8 mouse cellular contexts compared by ENCODE assay signal in genomic region chr12:40445206-40445605, GRCm38 (mm10). TPM values are rescaled to one million over a fixed set of nuclear protein-coding genes. Genes with fewer than 3 reads are reported as not detected.
A peak's percentile ranks its signal among the peaks of the same experiment; 100 is the strongest.
DNase-seq lines count a peak whose midpoint lies in the region; ATAC-seq and TF ChIP-seq lines count a peak whose summit lies in the region.

No protein-coding gene starts in this region.

- no peaks in the 10 kb centered on the region for H3K27me3 ChIP-seq in kidney, embryonic 16.5 days (ENCODE audit: insufficient read depth, low read length)
- no peaks in the 10 kb centered on the region for H3K27me3 ChIP-seq in heart, embryonic 12.5 days (replicated peaks)
- peaks cover 36% of the 10 kb centered on the region for H3K27me3 ChIP-seq in liver, embryonic 12.5 days (replicated peaks)

- WGBS in kidney, embryonic 16.5 days, result under 1% methylated on average over 16 of the region's 16 CpGs
- under 1% methylated on average over 16 of the region's 16 CpGs for WGBS in bone marrow, adult 2 months
- WGBS in heart, embryonic 12.5 days, result under 1% methylated on average over 16 of the region's 16 CpGs
- 2% methylated on average over 16 of the region's 16 CpGs for WGBS in liver, embryonic 12.5 days (ENCODE audit: insufficient replicate concordance)
- WGBS in olfactory bulb, adult 2 months, result under 1% methylated on average over 16 of the region's 16 CpGs

- ATAC-seq in kidney, embryonic 16.5 days (ENCODE audit: low FRiP score, low TSS enrichment), result peak; percentile 19; the same call in 1 of the 2 replicates
- peak; percentile 23; the same call in 1 of the 2 replicates for ATAC-seq in heart, embryonic 12.5 days (ENCODE audit: insufficient number of reproducible peaks, low FRiP score)
- peak; percentile 22 for ATAC-seq in liver, embryonic 12.5 days

- no peak for DNase-seq in kidney, adult 18-20 months
- no peak for DNase-seq in urinary bladder, postnatal 25 days (ENCODE audit: low spot score)
- DNase-seq in cerebellum, postnatal 25 days, result no peak

- H3K27ac ChIP-seq in kidney, embryonic 16.5 days (ENCODE audit: low read length), result peak overlapping the region; percentile 63
- H3K27ac ChIP-seq in bone marrow, adult 2 months (ENCODE audit: control insufficient read depth, insufficient read depth, low read depth, low read length, poor library complexity), result no peak overlapping the region
- no peak overlapping the region for H3K27ac ChIP-seq in heart, embryonic 12.5 days (ENCODE audit: poor library complexity, severe bottlenecking)
- no peak overlapping the region; the same call in 1 of the 2 replicates for H3K27ac ChIP-seq in liver, embryonic 12.5 days
- no peak overlapping the region for H3K27ac ChIP-seq in olfactory bulb, adult 2 months (ENCODE audit: insufficient read depth, low read depth, low read length)

- H3K9ac ChIP-seq in kidney, embryonic 16.5 days (replicated peaks; ENCODE audit: low read length), result peak overlapping the region; percentile 82
- peak overlapping the region; percentile 68 for H3K9ac ChIP-seq in heart, embryonic 12.5 days
- peak overlapping the region; percentile 69 for H3K9ac ChIP-seq in liver, embryonic 12.5 days

- peaks cover 36% of the 10 kb centered on the region for H3K4me1 ChIP-seq in kidney, embryonic 16.5 days (ENCODE audit: insufficient read depth, low read length)
- H3K4me1 ChIP-seq in bone marrow, adult 2 months (ENCODE audit: control insufficient read depth, insufficient read depth, low read length), result no peaks in the 10 kb centered on the region
- H3K4me1 ChIP-seq in heart, embryonic 12.5 days (replicated peaks), result peaks cover 31% of the 10 kb centered on the region
- H3K4me1 ChIP-seq in liver, embryonic 12.5 days, result peaks cover 17% of the 10 kb centered on the region
- peaks cover 6% of the 10 kb centered on the region for H3K4me1 ChIP-seq in olfactory bulb, adult 2 months (ENCODE audit: control insufficient read depth, insufficient read depth, low read length)

- TF ChIP-seq CTCF in bone marrow, adult 2 months (IDR thresholded peaks at IDR 0.05; ENCODE audit: control insufficient read depth, insufficient read depth, low read length), result no peak
- TF ChIP-seq CTCF in olfactory bulb, adult 2 months (IDR thresholded peaks at IDR 0.05; ENCODE audit: insufficient read depth, low read depth, low read length), result no peak

- H3K4me2 ChIP-seq in kidney, embryonic 16.5 days (replicated peaks; ENCODE audit: low read depth, low read length), result peak overlapping the region; percentile 83
- H3K4me2 ChIP-seq in heart, embryonic 12.5 days, result peak overlapping the region; percentile 76
- peak overlapping the region; percentile 97 for H3K4me2 ChIP-seq in liver, embryonic 12.5 days

- no peaks in the 10 kb centered on the region for H3K9me3 ChIP-seq in kidney, embryonic 16.5 days (ENCODE audit: low read length)
- H3K9me3 ChIP-seq in heart, embryonic 12.5 days (replicated peaks), result no peaks in the 10 kb centered on the region
- no peaks in the 10 kb centered on the region for H3K9me3 ChIP-seq in liver, embryonic 12.5 days (replicated peaks)

- no peak for TF ChIP-seq POLR2A in bone marrow, adult 2 months (IDR thresholded peaks at IDR 0.05; ENCODE audit: borderline replicate concordance, control insufficient read depth, low read depth, low read length)
- 0 out of 2 replicates have a peak, but pooled peaks have one; percentile 3 for TF ChIP-seq POLR2A in olfactory bulb, adult 2 months (IDR thresholded peaks at IDR 0.05; ENCODE audit: insufficient read depth, low read depth, low read length)

- H3K4me3 ChIP-seq in kidney, embryonic 16.5 days (ENCODE audit: low read length), result peak overlapping the region; percentile 93
- peak overlapping the region; percentile 88 for H3K4me3 ChIP-seq in bone marrow, adult 2 months (replicated peaks; ENCODE audit: control insufficient read depth, low read depth, low read length)
- peak overlapping the region; percentile 73 for H3K4me3 ChIP-seq in heart, embryonic 12.5 days
- H3K4me3 ChIP-seq in liver, embryonic 12.5 days, result peak overlapping the region; percentile 80
- H3K4me3 ChIP-seq in olfactory bulb, adult 2 months (ENCODE audit: insufficient read depth, low read depth, low read length), result peak overlapping the region; percentile 53

- no peaks in the 10 kb centered on the region for H3K36me3 ChIP-seq in kidney, embryonic 16.5 days (ENCODE audit: insufficient read depth, low read length)
- H3K36me3 ChIP-seq in heart, embryonic 12.5 days, result no peaks in the 10 kb centered on the region
- no peaks in the 10 kb centered on the region for H3K36me3 ChIP-seq in liver, embryonic 12.5 days

RNA-seq across cellular contexts. Expression of gene Zfp277, which starts 0.5 kb away (rescaled TPM):
- 42.4 and 42.8 TPM in 2 replicates for polyA plus RNA-seq in kidney, embryonic 16.5 days (2015; fragmentation: Nextera tagmentation; extraction: Ambion mirVana)
- 3.7 and 7.8 TPM in 2 replicates for polyA plus RNA-seq in bone marrow, adult 2 months (2011; ENCODE audit: insufficient read depth, insufficient read length, low replicate concordance, missing spikeins)
- 25.6 and 30.2 TPM in 2 replicates for polyA plus RNA-seq in heart, embryonic 12.5 days (2016; fragmentation: Nextera tagmentation; extraction: Ambion mirVana)
- 11.6 and 12.1 TPM in 2 replicates for polyA plus RNA-seq in liver, embryonic 12.5 days (2016; fragmentation: Nextera tagmentation; extraction: Ambion mirVana)
- not detected in 2 replicates for polyA plus RNA-seq in olfactory bulb, adult 2 months (2012; ENCODE audit: insufficient read depth, insufficient read length, low replicate concordance, missing spikeins)

RNA-seq across cellular contexts. Expression of gene Dock4, which starts 0.5 kb away (rescaled TPM):
- 13.3 and 18.4 TPM in 2 replicates for polyA plus RNA-seq in kidney, embryonic 16.5 days (2015; fragmentation: Nextera tagmentation; extraction: Ambion mirVana)
- polyA plus RNA-seq in bone marrow, adult 2 months (2011; ENCODE audit: insufficient read depth, insufficient read length, low replicate concordance, missing spikeins), result 1.5 and 2.6 TPM in 2 replicates
- polyA plus RNA-seq in heart, embryonic 12.5 days (2016; fragmentation: Nextera tagmentation; extraction: Ambion mirVana), result 7.3 and 10.1 TPM in 2 replicates
- polyA plus RNA-seq in liver, embryonic 12.5 days (2016; fragmentation: Nextera tagmentation; extraction: Ambion mirVana), result 2.2 and 2.6 TPM in 2 replicates
- polyA plus RNA-seq in olfactory bulb, adult 2 months (2012; ENCODE audit: insufficient read depth, insufficient read length, low replicate concordance, missing spikeins), result not detected in 2 replicates
